Mouse (Mus musculus) heart, embryonic 11.5 days (tissue): ENCODE results near the gene Fam160b1. TPM values are rescaled to one million over a fixed set of nuclear protein-coding genes. Genes with fewer than 3 reads are reported as not detected.

Source experiments
- ATAC-seq: fragments of 200-750 bp; cut with Nextera tagmentation; replicated peaks from 2 replicates; pipeline ENCODE4 v1.8.0; 2017; ENCODE audit warnings: moderate library complexity; ENCODE audit not compliant: insufficient number of reproducible peaks, low FRiP score, low TSS enrichment
- H3K27ac ChIP-seq: fragments of 300-500 bp; sonication (generic); 2 replicates; pipeline ENCODE4 v1.5.1; 2014; ENCODE audit warnings: mild to moderate bottlenecking, low read depth, low read length
- H3K27me3 ChIP-seq: fragments of 300-500 bp; sonication (generic); 2 replicates; pipeline ENCODE4 v1.6.1; 2014; ENCODE audit warnings: mild to moderate bottlenecking, low read length, mixed read lengths; ENCODE audit not compliant: control insufficient read depth, insufficient read depth
- H3K36me3 ChIP-seq: fragments of 300-500 bp; sonication (generic); 2 replicates; pipeline ENCODE4 v1.6.1; 2014; ENCODE audit warnings: mild to moderate bottlenecking, low read length, moderate library complexity, mixed read lengths; ENCODE audit not compliant: control insufficient read depth, insufficient read depth
- H3K4me1 ChIP-seq: fragments of 300-500 bp; sonication (generic); 2 replicates; pipeline ENCODE4 v1.6.1; 2014; ENCODE audit warnings: low read length; ENCODE audit not compliant: control insufficient read depth, insufficient read depth
- H3K4me2 ChIP-seq: fragments of 300-500 bp; sonication (generic); 2 replicates; pipeline ENCODE4 v1.6.1; 2014; ENCODE audit warnings: mild to moderate bottlenecking, moderate library complexity
- H3K4me3 ChIP-seq: fragments of 300-500 bp; sonication (generic); 2 replicates; pipeline ENCODE4 v1.5.1; 2014; ENCODE audit warnings: low read depth, low read length
- H3K9ac ChIP-seq: fragments of 300-500 bp; sonication (generic); 2 replicates; pipeline ENCODE4 v1.6.1; 2014; ENCODE audit warnings: mild to moderate bottlenecking, low read depth, low read length, moderate library complexity
- H3K9me3 ChIP-seq: fragments of 300-500 bp; sonication (generic); replicated peaks from 2 replicates; pipeline ENCODE4 v1.6.1; 2016; ENCODE audit warnings: low read length; ENCODE audit not compliant: control insufficient read depth
- WGBS: fragments of 180-500 bp; shearing (Covaris S2); extraction: QIAGEN DNeasy Blood & Tissue Kit; methylation state at CpG from one replicate; pipeline ENCODE4 v1.1.7; 2014; ENCODE audit not compliant: insufficient replicate concordance; 5-methylcytosine and 5-hydroxymethylcytosine counted together
- polyA plus RNA-seq: library from polyadenylated mRNA; unstranded; fragments of >200 nt; fragmentation: Nextera tagmentation; extraction: Ambion mirVana; gene quantifications from 2 replicates; pipeline ENCODE4 v1.2.1, GENCODE M21; 2014

Fam160b1 gene
- polyA plus RNA-seq, 1 experiment from 2014 or later = 11.8 TPM

GRCm38 (mm10) chr19:57391545-57391944 lies 31.1 kb downstream of the Fam160b1 start:
- ATAC-seq = 0 out of 2 replicates have a peak, but pooled peaks have one; percentile 4
- Histone ChIP-seq H3K36me3 (peaks cover 22% of the 10 kb centered on the region), H3K4me3 (no peak overlapping the region), H3K4me1 (peaks cover 2% of the 10 kb centered on the region; the same call in 1 of the 2 replicates), H3K27me3 (no peaks in the 10 kb centered on the region), H3K9ac (no peak overlapping the region), H3K4me2 (no peak overlapping the region), H3K9me3 (no peaks in the 10 kb centered on the region), H3K27ac (no peak overlapping the region)
- WGBS = 77% methylated on average over 3 of the region's 3 CpGs

GRCm38 (mm10) chr19:57393357-57393957 lies 33.0 kb downstream of the Fam160b1 start:
- H3K4me1 ChIP-seq = peaks cover 2% of the 10 kb centered on the region; the same call in 1 of the 2 replicates
- H3K9me3 ChIP-seq = no peaks in the 10 kb centered on the region
- H3K27ac ChIP-seq = no peak overlapping the region
- no peak overlapping the region for H3K4me3 ChIP-seq
- no peak overlapping the region for H3K9ac ChIP-seq
- 67% methylated on average over 6 of the region's 6 CpGs for WGBS
- no peak for ATAC-seq
- no peaks in the 10 kb centered on the region for H3K27me3 ChIP-seq
- peaks cover 13% of the 10 kb centered on the region for H3K36me3 ChIP-seq
- no peak overlapping the region for H3K4me2 ChIP-seq

DNA sequence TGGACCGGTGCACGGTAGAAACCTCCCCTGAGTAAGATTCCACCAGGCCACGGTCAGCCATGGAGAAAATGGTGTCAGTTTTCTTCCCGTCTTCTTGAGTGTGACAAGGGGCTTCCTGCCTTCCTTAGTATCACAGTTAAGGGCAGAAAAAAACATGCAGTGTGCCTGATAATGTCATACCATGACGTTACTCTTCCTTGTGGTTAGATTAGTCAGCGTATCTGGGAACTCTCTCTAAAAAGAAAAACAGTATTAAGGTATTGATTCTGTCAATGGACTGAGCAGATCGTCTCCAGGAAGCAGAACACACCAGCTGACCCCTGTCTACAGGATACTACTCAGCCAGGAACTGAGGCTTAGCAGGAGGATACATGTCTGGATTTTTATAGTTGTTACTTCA lies 36.1 kb downstream of the Fam160b1 start:
- H3K4me3 ChIP-seq = no peak overlapping the region
- 48% methylated on average over 7 of the region's 7 CpGs for WGBS
- no peaks in the 10 kb centered on the region for H3K9me3 ChIP-seq
- H3K4me2 ChIP-seq = no peak overlapping the region
- H3K27me3 ChIP-seq = no peaks in the 10 kb centered on the region
- peaks cover 2% of the 10 kb centered on the region; the same call in 1 of the 2 replicates for H3K4me1 ChIP-seq
- no peaks in the 10 kb centered on the region for H3K36me3 ChIP-seq
- ATAC-seq = no peak
- H3K27ac ChIP-seq = no peak overlapping the region
- H3K9ac ChIP-seq = no peak overlapping the region

GRCm38 (mm10) chr19:57402364-57402763 lies 41.9 kb downstream of the Fam160b1 start:
- 73% methylated on average over 6 of the region's 6 CpGs for WGBS
- H3K36me3 ChIP-seq = no peaks in the 10 kb centered on the region
- no peak overlapping the region for H3K4me2 ChIP-seq
- ATAC-seq = no peak
- no peaks in the 10 kb centered on the region for H3K4me1 ChIP-seq
- no peak overlapping the region for H3K9ac ChIP-seq
- no peaks in the 10 kb centered on the region for H3K9me3 ChIP-seq
- H3K27me3 ChIP-seq = no peaks in the 10 kb centered on the region
- no peak overlapping the region for H3K4me3 ChIP-seq
- H3K27ac ChIP-seq = no peak overlapping the region

DNA sequence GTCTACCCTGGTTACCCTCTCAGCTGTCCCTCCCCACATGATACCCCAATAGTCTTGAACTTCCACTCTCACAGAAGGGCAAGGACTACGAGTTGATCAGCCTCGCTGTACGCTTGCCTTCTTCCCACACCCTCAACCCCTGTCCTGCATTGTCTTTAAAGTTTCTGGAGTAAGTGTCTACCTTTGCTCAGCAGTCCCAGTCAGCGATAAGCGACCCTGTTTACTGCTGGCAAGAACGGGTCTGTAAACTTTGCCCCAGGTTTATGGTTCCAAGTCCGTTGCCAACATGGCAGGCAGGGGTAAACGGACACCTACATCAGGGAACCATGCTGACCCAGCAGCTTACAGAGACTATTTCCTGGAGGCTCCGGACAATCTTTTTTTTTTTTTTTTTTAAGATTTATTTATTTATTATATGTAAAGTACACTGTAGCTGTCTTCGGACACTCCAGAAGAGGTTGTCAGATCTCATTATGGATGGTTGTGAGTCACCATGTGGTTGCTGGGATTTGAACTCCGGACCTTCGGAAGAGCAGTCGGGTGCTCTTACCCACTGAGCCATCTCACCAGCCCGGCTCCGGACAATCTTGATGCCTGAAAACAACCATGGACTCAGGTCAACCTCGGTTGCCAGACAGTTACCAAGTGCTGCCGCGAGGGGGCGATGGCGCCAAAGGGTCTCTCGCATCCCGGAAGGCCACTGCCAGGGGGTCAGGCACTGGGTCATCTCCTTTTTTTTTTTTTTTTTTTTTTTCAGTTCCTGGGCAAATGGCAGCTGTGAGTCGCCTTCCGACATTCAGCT lies 43.4 kb downstream of the Fam160b1 start:
- Histone ChIP-seq H3K27ac (no peak overlapping the region), H3K36me3 (no peaks in the 10 kb centered on the region), H3K9me3 (no peaks in the 10 kb centered on the region), H3K9ac (no peak overlapping the region), H3K4me2 (peak overlapping the region; percentile 55), H3K4me3 (no peak overlapping the region), H3K27me3 (no peaks in the 10 kb centered on the region), H3K4me1 (no peaks in the 10 kb centered on the region)
- 0 out of 2 replicates have a peak, but pooled peaks have one; percentile 11 for ATAC-seq
- WGBS = 13% methylated on average over 24 of the region's 24 CpGs

GRCm38 (mm10) chr19:57404502-57404848 lies 44.0 kb downstream of the Fam160b1 start:
- H3K27ac ChIP-seq = no peak overlapping the region
- 20% methylated on average over 9 of the region's 9 CpGs for WGBS
- no peaks in the 10 kb centered on the region for H3K9me3 ChIP-seq
- H3K36me3 ChIP-seq = no peaks in the 10 kb centered on the region
- no peak for ATAC-seq
- peak overlapping the region; percentile 55 for H3K4me2 ChIP-seq
- H3K4me1 ChIP-seq = no peaks in the 10 kb centered on the region
- 0 out of 2 replicates have a peak overlapping the region, but pooled peaks have one; percentile 34 for H3K9ac ChIP-seq
- no peaks in the 10 kb centered on the region for H3K27me3 ChIP-seq
- H3K4me3 ChIP-seq = no peak overlapping the region

DNA sequence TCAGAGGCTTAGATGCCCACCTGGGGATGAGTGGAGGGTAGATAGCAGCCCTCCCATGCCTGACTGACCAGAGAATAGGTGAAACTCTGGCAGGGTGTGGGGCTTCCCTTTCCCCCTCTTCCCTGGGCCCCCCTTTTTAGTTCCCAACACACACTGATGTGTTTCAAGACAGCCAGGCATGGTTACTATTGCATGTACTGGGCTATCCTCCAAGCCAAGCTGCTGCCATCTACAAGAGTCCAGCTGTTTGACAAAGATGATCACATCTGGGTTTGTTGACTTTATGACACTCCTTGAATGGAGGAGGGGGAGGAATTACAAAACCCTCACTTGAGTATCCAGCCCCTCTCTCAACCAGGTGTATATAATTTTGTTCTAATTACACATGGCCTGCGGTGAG lies 47.5 kb downstream of the Fam160b1 start:
- Histone ChIP-seq H3K9ac (no peak overlapping the region), H3K27me3 (no peaks in the 10 kb centered on the region), H3K4me1 (peaks cover 12% of the 10 kb centered on the region), H3K9me3 (no peaks in the 10 kb centered on the region), H3K4me3 (no peak overlapping the region), H3K36me3 (no peaks in the 10 kb centered on the region), H3K27ac (no peak overlapping the region), H3K4me2 (no peak overlapping the region)
- 89% methylated on average over 1 of the region's 1 CpGs for WGBS
- no peak for ATAC-seq

- ATAC-seq = no peak; the same call in 1 of the 2 replicates
- peak overlapping the region; percentile 2; the same call in 1 of the 2 replicates for H3K4me3 ChIP-seq
- H3K4me2 ChIP-seq = peak overlapping the region; percentile 56
- H3K27ac ChIP-seq = no peak overlapping the region
- peaks cover 12% of the 10 kb centered on the region for H3K4me1 ChIP-seq
- H3K9me3 ChIP-seq = no peaks in the 10 kb centered on the region
- no peaks in the 10 kb centered on the region for H3K27me3 ChIP-seq
- H3K9ac ChIP-seq = no peak overlapping the region
- no peaks in the 10 kb centered on the region for H3K36me3 ChIP-seq
- 33% methylated on average over 29 of the region's 29 CpGs for WGBS
Measured at GRCm38 (mm10) chr19:57411375-57412196, 51.1 kb downstream of the Fam160b1 start.
